Mouse (Mus musculus) bone marrow, adult 2 months (tissue): ENCODE measurements around the gene Mtch2.

Experiments
- CTCF ChIP-seq: fragments of 200-500 bp; IDR thresholded peaks from 2 replicates; pipeline ENCODE4 v1.5.1; 2011; ENCODE audit warnings: low read length, control low read depth; ENCODE audit not compliant: control insufficient read depth, insufficient read depth
- POLR2A ChIP-seq: fragments of 200-500 bp; IDR thresholded peaks from 2 replicates; pipeline ENCODE4 v1.6.1; 2011; ENCODE audit warnings: low read depth, mild to moderate bottlenecking, control low read depth, low read length, borderline replicate concordance; ENCODE audit not compliant: control insufficient read depth

DNA sequence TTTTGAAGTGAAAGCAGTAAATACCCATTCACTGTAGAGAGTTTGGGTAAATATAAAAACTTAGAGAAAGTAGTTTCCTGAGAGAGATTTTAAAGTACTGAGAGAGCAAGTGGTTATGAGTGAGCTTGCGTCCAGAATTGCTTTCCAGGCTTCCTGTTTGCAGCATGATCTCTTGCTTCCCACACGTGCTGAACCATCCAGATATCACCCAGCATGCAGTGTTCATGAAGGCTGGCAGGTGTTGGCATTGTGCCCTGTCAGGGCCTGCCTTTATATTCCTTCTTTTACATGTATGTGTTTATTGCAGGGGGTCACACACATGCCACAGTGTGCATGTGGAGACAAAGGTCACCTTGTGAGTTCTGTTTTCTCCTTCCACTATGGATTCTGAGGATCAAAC lies 28.3 kb downstream of the Mtch2 start:
- no peak for TF ChIP-seq POLR2A
- no peak for TF ChIP-seq CTCF
